Mouse (Mus musculus): ENCODE results near the gene Ebf1. TPM values are rescaled to one million over a fixed set of nuclear protein-coding genes. Genes with fewer than 3 reads are reported as not detected.

Ebf1 gene
- total RNA-seq, 2 experiments from 2014 or later = 2.3 to 3.4 TPM

DNA sequence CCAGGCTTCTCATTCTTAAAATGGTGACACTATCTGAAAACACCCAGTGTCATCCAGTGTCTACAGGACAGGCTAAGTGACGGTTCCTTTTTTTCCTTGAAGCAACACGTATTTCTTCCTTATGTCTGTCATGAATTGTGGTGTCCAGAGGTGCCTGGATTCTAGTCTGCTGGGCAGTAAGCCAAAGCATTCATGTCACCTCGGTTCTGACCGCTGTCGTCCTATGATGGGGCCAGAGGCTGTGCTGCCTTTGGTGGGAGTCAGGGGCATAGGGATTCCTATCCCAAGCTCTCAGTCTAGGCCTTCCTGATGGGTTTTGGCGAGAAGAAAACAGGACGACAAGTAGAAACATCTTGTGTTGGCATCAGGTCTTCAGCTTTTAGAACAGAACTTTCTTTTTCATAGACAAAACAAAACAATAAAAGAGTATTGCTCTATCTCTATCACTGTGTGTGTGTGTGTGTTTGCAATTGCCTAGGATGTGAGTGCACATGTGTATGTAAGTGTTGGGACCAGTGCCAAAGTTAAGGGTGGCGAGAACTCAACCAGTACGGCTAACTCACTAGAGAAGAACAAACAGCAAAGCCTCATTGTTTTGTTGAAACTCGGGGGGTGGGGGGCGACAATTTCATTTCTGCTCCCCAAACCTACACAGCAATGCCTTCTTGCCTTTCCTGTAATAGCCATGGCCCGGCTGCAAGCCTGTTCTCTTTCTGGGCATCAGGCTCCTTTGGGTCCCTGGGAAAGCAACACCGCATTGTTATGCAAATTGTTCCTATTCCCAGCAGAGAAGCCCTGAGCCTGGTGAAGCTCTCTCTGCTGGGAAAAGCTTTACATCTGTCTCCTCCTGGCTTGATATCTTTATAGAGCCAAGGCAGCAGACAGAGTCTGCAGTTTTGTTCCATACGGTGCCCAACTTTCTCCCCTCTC lies 224.3 kb downstream of the Ebf1 start:
- Histone ChIP-seq H3K27ac (no peak overlapping the region), H3K4me3 (no peak overlapping the region)
- no peak for TF ChIP-seq CTCF (conservative IDR thresholded peaks at IDR 0.05)
- DNase-seq (ENCODE audit: low spot score in 2 of 2) = no peak

- Histone ChIP-seq H3K27ac (no peak overlapping the region), H3K4me3 (no peak overlapping the region)
- TF ChIP-seq CTCF (conservative IDR thresholded peaks at IDR 0.05) = 0 out of 2 replicates have a peak, but pooled peaks have one; percentile 9
- DNase-seq (ENCODE audit: low spot score in 2 of 2) = no peak
Observed at GRCm38 (mm10) chr11:44851874-44852273, 234.8 kb downstream of the Ebf1 start.

DNA sequence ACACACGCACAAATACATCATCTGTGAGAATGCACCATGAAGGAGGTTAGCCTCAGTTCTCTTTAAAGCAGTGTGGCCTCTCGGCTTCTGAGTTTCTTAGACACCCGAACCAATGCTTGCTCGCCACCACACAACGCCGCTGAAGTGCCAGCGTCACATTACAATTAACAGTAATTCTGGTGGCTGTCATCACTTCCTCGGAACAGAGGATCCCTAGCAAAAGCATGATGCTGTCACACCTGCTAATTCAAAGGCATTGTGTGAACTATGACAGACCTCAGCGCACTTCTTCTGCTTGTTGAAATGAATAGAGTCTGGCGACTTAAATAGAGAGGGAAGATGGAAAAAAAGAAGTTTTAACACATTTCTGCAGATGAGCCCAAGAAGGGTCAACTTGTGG lies 235.8 kb downstream of the Ebf1 start:
- DNase-seq (ENCODE audit: low spot score in 2 of 2) = no peak
- Histone ChIP-seq H3K27ac (no peak overlapping the region), H3K4me3 (no peak overlapping the region)
- TF ChIP-seq CTCF (conservative IDR thresholded peaks at IDR 0.05) = no peak

- no peak overlapping the region for H3K27ac ChIP-seq
- no peak for DNase-seq (ENCODE audit: low spot score in 2 of 2)
- no peak for TF ChIP-seq CTCF (conservative IDR thresholded peaks at IDR 0.05)
- H3K4me3 ChIP-seq = no peak overlapping the region
Observed at GRCm38 (mm10) chr11:44854496-44854895, 237.4 kb downstream of the Ebf1 start.

- no peak overlapping the region for H3K4me3 ChIP-seq
- TF ChIP-seq CTCF (conservative IDR thresholded peaks at IDR 0.05) = no peak
- H3K27ac ChIP-seq = no peak overlapping the region
- no peak for DNase-seq (ENCODE audit: low spot score in 2 of 2)
Observed at GRCm38 (mm10) chr11:44861108-44861507, 244.0 kb downstream of the Ebf1 start.

GRCm38 (mm10) chr11:44863910-44864309 lies 246.8 kb downstream of the Ebf1 start:
- TF ChIP-seq CTCF (conservative IDR thresholded peaks at IDR 0.05) = no peak
- H3K27ac ChIP-seq = no peak overlapping the region
- no peak overlapping the region for H3K4me3 ChIP-seq
- no peak for DNase-seq (ENCODE audit: low spot score in 2 of 2)

GRCm38 (mm10) chr11:44866476-44867149 lies 249.5 kb downstream of the Ebf1 start:
- H3K27ac ChIP-seq = no peak overlapping the region
- no peak for DNase-seq (ENCODE audit: low spot score in 2 of 2)
- TF ChIP-seq CTCF (conservative IDR thresholded peaks at IDR 0.05) = no peak
- H3K4me3 ChIP-seq = no peak overlapping the region

- Histone ChIP-seq H3K27ac (no peak overlapping the region), H3K4me3 (no peak overlapping the region)
- DNase-seq (ENCODE audit: low spot score in 2 of 2) = no peak
- TF ChIP-seq CTCF (conservative IDR thresholded peaks at IDR 0.05) = no peak
Observed at GRCm38 (mm10) chr11:44867433-44867832, 250.3 kb downstream of the Ebf1 start.

- no peak overlapping the region for H3K4me3 ChIP-seq
- no peak for TF ChIP-seq CTCF (conservative IDR thresholded peaks at IDR 0.05)
- no peak for DNase-seq (ENCODE audit: low spot score in 2 of 2)
- no peak overlapping the region for H3K27ac ChIP-seq
Observed at GRCm38 (mm10) chr11:44873876-44874275, 256.8 kb downstream of the Ebf1 start.

DNA sequence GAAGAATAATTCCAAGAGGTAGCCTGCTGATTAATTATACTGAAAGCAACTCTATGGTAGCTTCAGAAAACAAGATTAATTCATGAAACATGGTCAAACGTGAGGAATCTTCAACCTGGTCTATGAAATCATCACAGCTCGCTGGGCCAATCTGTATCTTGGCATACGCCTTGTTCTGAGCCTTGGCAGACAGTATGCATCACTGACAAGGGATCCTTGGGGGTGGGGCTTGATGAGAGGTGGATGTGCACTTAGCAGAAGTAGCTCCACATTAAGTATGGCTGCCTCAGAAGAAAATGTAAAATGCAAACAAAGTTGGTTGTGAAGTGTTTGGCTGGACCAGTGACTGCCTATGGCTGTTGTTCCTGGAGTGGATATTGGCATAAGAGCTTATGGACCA lies 258.1 kb downstream of the Ebf1 start:
- TF ChIP-seq CTCF (conservative IDR thresholded peaks at IDR 0.05) = no peak
- Histone ChIP-seq H3K4me3 (no peak overlapping the region), H3K27ac (no peak overlapping the region)
- DNase-seq (ENCODE audit: low spot score in 2 of 2) = no peak

GRCm38 (mm10) chr11:44881056-44881683 lies 264.1 kb downstream of the Ebf1 start:
- no peak for TF ChIP-seq CTCF (conservative IDR thresholded peaks at IDR 0.05)
- no peak overlapping the region for H3K27ac ChIP-seq
- DNase-seq (ENCODE audit: low spot score in 2 of 2) = no peak
- H3K4me3 ChIP-seq = no peak overlapping the region

- TF ChIP-seq CTCF (conservative IDR thresholded peaks at IDR 0.05) = no peak
- Histone ChIP-seq H3K27ac (no peak overlapping the region), H3K4me3 (no peak overlapping the region)
- no peak for DNase-seq (ENCODE audit: low spot score in 2 of 2)
Observed at GRCm38 (mm10) chr11:44882476-44882970, 265.4 kb downstream of the Ebf1 start.

- Histone ChIP-seq H3K27ac (no peak overlapping the region), H3K4me3 (no peak overlapping the region)
- no peak for DNase-seq (ENCODE audit: low spot score in 2 of 2)
- no peak for TF ChIP-seq CTCF (conservative IDR thresholded peaks at IDR 0.05)
Observed at GRCm38 (mm10) chr11:44884337-44884736, 267.2 kb downstream of the Ebf1 start.
